Mouse (Mus musculus): ENCODE measurements around the gene Cuedc1.

The Cuedc1 gene

GRCm38 (mm10) chr11:88234789-88235188 is 136.9 kb downstream of the Cuedc1 start:
- no peak for DNase-seq (ENCODE audit: low read depth, low spot score)

- DNase-seq (ENCODE audit: low read depth, low spot score): no peak
Measured at GRCm38 (mm10) chr11:88235221-88236203, 137.7 kb downstream of the Cuedc1 start.

- DNase-seq (ENCODE audit: low read depth, low spot score): no peak
Measured at GRCm38 (mm10) chr11:88240275-88240674, 142.4 kb downstream of the Cuedc1 start.

- no peak for DNase-seq (ENCODE audit: low read depth, low spot score)
Measured at GRCm38 (mm10) chr11:88240736-88241353, 143.0 kb downstream of the Cuedc1 start.

GRCm38 (mm10) chr11:88241468-88242301 is 143.8 kb downstream of the Cuedc1 start:
- DNase-seq (ENCODE audit: low read depth, low spot score): no peak
